Mouse (Mus musculus): ENCODE data around the gene Fblim1. TPM values are rescaled to one million over a fixed set of nuclear protein-coding genes. Genes with fewer than 3 reads are reported as not detected.

Fblim1 gene
- total RNA-seq, 1 experiment from 2014 or later, result not detected

DNA sequence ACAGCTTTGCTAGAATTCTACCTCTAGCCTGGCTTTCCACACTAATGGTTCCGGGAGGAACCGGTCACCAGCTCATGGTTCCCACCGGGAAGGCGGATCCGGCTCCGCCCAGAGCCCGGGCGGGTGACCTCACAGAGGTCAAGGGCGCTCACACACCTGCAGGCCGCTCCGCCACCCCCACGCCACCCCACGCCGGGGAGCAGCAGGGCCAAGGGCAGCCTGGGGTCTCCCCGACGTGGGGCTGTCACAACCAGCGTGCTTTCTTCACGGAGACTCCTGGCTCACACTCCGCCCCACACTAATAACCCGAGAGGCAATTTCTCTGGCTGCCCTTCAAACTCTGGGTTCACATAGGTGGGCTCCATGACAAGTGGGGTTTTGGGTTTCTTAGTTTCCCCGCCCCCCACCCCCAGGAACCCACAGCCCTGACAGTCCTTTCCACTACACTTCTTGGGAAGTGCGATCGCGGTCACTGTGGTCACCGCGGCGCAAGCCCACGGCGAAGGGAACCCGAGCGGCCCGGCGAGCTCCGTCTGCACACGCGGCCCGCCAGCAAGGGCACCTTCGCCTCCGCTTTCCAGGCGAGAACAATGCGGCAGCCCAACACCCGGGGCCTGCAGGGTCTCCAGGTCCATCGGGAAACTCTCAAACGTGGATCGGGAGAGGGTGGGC, 60.7 kb downstream of the Fblim1 start:
- ATAC-seq (replicated peaks; ENCODE audit: low read depth, poor library complexity, severe bottlenecking), result peak; percentile 17; the same call in 1 of the 2 replicates

DNA sequence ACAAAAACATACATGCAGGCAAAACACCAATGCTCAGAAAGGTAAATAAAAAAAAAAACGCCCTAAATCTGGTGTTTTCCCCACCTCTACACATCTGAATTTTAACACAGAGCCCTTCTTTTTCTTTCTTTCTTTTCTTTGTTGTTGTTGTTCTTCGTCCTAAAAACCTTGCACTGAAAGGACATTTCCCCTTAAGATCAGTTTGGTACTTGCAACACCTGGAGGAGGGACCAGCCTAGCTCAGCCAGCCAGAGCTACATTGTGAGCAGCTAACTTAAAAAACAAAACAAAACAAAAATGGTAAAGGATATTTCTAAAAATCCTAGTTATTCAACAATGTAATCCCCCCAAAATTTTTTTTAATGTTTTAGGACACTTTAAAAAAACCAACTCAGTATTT, 61.4 kb downstream of the Fblim1 start:
- no peak for ATAC-seq (replicated peaks; ENCODE audit: low read depth, poor library complexity, severe bottlenecking)

DNA sequence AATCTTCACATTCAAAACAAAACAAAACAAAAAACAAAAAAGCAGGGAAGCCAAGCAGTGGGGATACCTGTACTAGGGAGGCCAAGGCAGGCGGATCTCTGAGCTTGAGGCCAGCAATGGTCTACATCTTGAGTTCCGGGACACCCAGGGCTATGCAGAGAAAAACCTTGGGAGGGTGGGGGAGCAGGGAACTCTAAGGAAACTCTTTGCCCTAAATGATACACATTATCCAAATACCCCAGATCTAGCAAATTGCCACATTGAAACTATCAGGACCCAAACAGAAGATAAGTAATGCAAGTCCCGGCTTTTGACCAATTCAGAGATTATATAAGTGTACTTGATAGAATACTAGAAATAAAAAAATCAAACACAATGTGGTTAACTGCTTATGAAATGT, 62.3 kb downstream of the Fblim1 start:
- no peak for ATAC-seq (replicated peaks; ENCODE audit: low read depth, poor library complexity, severe bottlenecking)

DNA sequence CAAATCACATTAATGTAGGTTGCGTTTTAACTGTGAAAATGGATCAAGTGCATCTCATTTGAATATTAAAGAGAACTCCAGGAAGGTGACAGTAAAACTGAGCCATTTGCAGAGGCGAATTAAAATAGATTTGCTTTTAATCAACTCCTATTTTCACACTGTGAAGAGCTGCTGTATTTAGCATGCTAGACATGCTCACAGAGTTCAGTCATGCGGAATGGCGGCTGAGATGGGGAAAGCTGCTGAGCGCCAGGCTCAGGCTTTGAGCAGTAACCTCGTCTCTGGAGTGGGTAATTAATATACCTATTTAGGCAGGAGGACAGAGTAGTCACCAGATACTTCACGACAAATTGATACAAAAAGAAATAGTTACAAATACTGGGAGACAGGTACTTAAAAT, 64.0 kb downstream of the Fblim1 start:
- ATAC-seq (replicated peaks; ENCODE audit: low read depth, poor library complexity, severe bottlenecking), result no peak

DNA sequence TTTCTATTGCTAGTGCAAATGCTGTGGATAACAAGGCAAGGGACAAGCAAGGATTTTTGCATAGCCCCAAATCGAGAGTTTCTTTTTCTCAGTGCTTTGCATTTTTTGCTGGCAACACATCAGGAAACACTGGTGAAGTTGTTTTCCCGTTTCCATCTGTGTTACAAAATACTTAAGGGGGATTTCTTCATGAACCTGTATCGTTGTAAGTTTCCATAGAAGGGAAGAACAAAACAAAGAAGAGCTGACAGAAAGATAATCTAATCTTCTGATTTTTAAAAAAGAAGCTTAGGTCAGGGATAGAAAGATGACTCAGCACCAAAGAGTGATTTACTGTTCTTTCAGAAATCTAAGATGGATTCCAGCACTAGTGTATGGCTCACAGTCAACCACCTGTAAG, 65.1 kb downstream of the Fblim1 start:
- no peak for ATAC-seq (replicated peaks; ENCODE audit: low read depth, poor library complexity, severe bottlenecking)

DNA sequence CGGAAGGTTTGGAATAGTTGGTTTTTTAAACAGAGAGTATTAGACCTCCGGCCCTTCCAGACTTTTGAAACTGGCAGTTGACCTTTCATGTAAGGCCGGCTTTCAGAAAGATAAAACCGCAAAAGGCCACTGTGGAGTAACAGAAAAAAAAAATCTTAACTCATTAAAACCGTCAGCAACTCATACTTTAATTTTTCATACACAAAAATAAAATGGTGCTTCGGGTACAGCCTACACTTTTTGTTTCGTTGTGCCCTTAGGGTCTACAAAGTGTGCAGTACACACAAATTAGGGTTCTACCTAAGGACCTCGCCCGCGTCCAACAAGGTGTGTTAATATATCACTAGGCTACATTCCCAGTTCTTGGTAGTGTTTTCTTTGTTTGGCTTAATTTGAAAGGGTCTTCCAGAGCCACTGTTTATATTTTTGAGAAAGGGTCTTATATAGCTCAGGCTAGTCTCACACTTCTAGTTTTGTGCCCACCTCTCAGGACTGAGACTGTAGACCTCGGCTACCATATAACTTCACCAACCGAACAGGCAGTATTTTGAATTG, 66.6 kb downstream of the Fblim1 start:
- no peak for ATAC-seq (replicated peaks; ENCODE audit: low read depth, poor library complexity, severe bottlenecking)

DNA sequence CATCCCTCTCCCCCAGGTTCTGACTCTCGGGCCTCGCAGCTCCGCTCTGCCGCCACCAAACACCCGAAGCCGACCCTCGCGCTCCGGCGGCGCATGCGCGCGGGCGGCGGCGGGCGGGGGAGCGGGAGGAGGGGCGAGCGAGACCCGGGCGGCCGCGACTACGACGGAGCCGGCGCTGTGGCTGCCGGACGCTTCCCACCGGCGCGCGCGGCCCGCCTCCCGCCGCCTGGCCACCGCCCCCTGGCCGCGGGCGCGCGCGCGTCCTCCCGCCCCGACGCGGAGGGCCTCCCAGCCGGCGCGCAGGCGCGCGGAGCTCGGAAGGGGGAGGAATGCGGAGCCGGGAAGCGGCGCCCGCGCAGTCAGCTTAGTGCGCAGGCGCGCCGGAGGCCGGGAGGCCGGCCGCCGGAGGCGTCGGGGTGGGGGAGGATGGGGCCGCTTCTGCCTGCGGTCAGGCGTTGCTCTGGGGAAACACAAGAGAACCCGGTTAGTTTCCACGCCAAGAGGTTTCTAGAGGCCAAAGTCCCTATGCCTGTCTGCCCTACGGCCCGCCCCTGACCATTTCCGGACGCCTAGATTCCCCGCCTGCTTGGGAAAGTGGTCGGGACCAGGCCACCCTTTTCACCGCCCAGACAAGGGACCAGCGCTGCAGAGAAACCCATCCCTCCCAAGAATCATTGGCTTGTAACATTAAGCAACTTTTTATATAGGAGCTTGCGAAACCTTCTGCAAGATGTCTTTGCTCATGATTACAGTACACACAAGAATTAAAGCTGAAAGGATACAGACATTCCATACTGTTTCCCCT, 67.3 kb downstream of the Fblim1 start, which contains the start of gene Spen:
Gene Spen (minus strand): TSS at position 190 of the 805 bp plus-strand sequence.
- ATAC-seq (replicated peaks; ENCODE audit: low read depth, poor library complexity, severe bottlenecking), result peak; percentile 60

DNA sequence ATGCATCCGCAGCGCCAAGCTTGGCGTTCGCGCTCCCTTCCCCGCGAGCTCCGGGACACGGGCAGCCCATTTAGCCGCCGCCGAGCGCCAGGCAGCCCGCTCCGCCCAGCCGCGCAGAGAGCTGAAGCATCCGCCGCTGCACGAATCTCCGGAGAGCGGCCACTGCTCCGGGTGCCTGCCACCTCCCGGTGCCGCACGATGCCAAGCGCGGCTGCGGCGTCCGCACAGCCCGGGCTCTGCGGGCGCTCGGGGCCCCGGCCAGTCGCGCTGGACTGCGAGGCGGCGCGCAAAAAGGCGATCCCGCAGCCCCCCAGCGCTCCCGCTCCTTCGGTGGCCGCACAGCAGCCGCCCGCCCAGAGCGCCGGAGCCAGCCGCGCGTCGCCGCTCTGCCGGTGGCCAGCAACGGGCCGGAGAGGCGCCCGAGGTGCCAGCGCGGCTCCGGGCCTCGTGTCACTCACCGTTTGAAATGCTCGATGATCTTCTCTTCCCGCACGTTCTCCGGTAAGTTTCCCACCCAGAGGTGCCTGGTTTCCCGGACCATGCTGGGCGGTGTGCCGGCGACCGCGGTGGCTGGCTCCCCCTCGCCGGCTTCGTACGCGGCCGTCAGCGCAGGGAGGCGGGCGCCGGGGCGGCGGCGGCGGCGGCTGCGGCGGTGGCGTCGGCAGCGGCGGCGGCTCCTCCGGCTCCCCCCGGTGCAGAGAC, 68.0 kb downstream of the Fblim1 start:
- ATAC-seq (replicated peaks; ENCODE audit: low read depth, poor library complexity, severe bottlenecking), result no peak

DNA sequence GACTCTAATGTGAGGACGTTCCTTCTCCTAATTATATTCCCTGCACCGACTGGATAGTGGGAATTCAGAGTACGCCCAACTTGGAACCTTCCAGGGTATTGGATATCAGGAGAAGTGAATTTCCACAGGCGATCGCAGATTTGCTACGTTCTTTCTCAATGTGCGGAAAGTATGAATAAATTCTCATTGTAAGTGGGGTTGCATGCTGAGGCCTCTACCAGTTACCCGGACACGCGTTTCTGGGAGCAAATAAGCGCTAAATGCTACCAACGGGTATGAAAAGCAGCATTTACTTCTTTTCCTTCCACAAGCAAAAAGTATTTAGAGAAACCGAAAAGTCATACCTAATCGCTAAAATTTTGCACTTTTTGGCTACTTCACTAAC, 68.7 kb downstream of the Fblim1 start:
- ATAC-seq (replicated peaks; ENCODE audit: low read depth, poor library complexity, severe bottlenecking), result no peak

DNA sequence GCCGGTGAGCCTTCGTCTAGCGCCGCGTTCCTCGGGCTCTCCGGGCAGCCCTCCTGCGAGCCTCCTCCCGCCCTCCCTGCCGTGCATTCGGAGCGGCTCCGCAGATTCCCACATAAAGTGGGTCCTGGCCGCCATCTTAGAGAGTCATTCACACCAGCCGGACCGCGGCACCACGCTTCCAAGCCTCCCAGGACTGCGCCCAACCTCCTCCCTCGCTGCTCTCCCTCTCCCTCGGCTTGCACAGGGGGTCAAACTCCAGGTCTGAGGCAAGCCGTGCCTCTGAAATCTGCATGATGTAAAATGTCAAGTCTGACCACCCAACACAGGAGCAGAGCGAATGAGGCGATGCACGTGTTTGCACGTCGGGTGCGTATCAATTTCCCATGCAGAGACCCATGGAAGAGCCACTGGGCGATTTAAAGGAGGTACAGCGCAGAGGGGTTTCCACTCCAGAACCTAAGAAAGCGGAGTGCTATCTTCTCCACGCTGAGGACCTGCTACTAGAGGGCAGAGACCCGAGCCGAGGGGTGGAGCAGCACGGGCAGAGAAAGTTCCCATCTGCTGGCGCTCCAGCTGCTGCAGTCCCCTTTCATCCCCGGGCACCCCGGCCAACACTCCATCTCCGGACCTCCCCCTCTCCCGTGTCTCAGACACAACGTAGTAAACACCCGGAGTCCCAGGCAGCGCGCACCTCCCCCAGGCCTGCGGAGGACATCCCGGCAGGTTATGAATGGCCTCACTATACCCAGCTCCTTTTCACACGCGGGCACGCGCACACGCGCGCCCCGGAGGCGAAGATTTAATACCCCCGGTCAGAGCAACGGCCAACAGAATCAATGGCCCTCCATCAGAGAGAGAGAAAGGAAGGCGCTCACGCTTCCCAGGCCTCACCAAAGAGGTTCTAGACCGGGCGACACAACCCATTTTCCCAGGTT, 69.3 kb downstream of the Fblim1 start:
- ATAC-seq (replicated peaks; ENCODE audit: low read depth, poor library complexity, severe bottlenecking), result peak; percentile 9

DNA sequence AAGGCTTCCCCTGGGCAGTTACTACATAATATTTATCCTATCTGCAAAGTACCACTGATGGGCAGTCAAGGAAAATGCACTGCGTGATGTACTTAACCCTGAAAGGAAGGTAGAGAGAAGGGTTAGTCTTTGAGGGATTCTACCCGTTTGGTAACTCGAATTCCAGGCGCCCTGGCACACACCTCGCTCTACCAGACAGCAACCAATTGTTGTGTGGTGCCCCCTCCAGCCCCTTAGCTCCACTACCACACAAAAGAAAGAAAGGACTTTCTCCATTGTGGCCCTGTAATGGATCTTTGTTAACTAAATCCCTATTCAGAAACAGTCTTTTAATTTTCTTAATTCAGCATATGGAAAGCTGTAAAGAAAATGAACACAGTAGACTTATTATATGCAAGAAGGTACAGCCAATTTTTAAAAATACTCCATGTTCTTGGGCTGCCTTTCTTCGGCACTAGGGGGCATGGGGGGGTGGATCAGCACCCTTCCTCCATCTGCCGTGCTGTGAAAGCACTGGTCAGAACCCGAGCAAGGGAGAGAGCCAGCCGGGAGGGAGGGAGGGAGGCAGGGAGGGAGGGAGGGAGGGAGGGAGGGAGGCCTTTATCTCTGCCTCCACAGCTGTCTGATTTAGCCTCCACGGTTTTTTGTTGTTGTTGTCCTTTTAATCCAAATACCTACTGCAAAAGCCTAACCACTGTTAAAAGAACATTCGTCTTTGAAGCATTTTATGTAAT, 70.8 kb downstream of the Fblim1 start:
- ATAC-seq (replicated peaks; ENCODE audit: low read depth, poor library complexity, severe bottlenecking), result peak; percentile 46

DNA sequence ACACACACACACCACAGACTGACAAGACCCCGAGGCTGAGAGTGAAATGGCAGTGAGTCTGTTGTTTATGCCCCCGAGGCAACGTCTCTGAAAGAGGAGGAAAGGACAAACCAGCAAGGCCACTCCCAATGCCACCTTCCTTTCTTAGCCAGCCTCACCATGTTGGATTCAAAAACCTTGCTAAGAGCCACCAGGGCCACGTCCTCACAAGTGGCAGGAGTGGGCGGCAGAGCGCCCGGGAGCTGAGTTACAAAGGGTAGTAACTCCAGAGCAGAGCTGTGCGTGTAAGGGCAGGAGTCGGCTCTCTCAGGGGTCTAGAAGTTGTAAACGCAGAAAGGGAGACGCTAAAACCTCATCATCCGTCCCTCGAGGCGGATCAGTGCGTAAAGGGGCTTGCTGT, 74.9 kb downstream of the Fblim1 start:
- no peak for ATAC-seq (replicated peaks; ENCODE audit: low read depth, poor library complexity, severe bottlenecking)

DNA sequence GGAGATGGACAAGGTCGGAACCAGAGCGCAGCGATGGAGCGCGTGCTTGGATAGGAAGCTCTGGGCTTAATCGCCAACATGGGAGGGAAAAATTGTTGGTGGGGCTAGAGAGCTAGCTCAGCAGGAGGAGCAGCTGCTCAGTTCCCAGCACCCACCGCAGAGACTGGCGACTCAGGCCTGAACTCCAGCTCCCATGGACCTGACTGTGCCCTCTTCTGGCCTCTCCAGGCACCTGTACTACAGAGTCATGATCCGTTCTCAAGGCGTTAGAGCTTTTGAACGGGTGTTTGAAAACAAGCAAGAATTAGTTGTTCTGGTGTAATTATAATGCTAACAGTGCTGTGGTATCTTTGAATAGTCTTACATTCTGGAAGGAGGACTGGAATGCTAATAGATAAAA, 77.0 kb downstream of the Fblim1 start:
- no peak for ATAC-seq (replicated peaks; ENCODE audit: low read depth, poor library complexity, severe bottlenecking)

DNA sequence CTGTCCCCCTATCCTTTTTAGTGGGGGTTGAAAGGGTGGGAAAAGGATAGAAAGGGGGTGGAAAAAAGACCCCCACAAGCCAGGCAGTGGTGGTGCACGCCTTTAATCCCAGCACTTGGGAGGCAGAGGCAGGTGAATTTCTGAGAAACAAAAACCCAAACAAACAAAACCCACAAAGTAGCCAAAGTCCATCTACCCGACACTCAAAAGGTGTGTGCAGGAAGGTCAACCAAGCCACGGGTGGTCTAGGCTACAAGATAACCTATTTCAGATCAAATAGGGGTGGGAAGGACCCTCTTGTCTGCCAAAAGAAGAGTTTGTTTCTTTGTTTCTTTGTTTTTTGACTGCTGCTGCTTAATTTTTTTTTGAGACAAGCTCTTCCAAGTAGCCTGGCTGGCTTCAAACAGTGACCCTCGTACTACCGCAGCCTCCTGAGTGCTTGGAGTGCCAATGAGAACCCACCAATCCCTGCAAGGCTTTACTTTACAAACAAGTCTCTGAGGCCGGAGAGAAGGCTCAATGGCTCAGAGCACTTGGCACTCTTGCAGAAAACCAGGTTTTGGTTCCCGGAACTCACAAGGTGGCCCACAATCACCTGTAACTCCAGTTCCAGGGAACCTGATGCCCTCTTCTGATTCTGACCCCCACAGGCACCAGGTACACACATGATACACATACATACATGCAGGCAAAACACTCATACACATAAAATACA, 78.8 kb downstream of the Fblim1 start:
- ATAC-seq (replicated peaks; ENCODE audit: low read depth, poor library complexity, severe bottlenecking), result no peak
